Comparison of ENCODE assay signal across 23 mouse cellular contexts in genomic region chr4:4199309-4199708, GRCm38 (mm10).
A peak's percentile ranks its signal among the peaks of the same experiment; 100 is the strongest.
DNase-seq lines count a peak whose midpoint lies in the region; ATAC-seq and TF ChIP-seq lines count a peak whose summit lies in the region.
"Had no signal": no experiment of that assay in that cellular context is flagged by ENCODE, and none has a peak within 500 bp of the region (broad histone marks: within the 10 kb centered on the region; RNA-seq: fewer than 3 reads in every experiment).

No protein-coding gene starts in this region.

- no peaks in the 10 kb centered on the region for H3K36me3 ChIP-seq in forebrain, embryonic 16.5 days (ENCODE audit: control insufficient read depth, insufficient read depth)
- no peaks in the 10 kb centered on the region for H3K36me3 ChIP-seq in forebrain, embryonic 10.5 days (replicated peaks)
- H3K36me3 ChIP-seq in forebrain, postnatal 0 days (ENCODE audit: insufficient read depth): no peaks in the 10 kb centered on the region
- H3K36me3 ChIP-seq in forebrain, embryonic 11.5 days (ENCODE audit: control insufficient read depth, insufficient read depth, low read length): no peaks in the 10 kb centered on the region
- H3K36me3 ChIP-seq: G1E had no signal

- TF ChIP-seq CTCF in forebrain, postnatal 0 days (IDR thresholded peaks at IDR 0.05; ENCODE audit: low read depth): no peak

- H3K4me1 ChIP-seq in forebrain, embryonic 16.5 days (replicated peaks; ENCODE audit: control insufficient read depth, insufficient read depth, low read length): no peaks in the 10 kb centered on the region
- H3K4me1 ChIP-seq in forebrain, embryonic 10.5 days: no peaks in the 10 kb centered on the region; the same call in 1 of the 2 replicates
- no peaks in the 10 kb centered on the region for H3K4me1 ChIP-seq in forebrain, postnatal 0 days (ENCODE audit: insufficient read depth)
- no peaks in the 10 kb centered on the region for H3K4me1 ChIP-seq in forebrain, embryonic 11.5 days (replicated peaks; ENCODE audit: control insufficient read depth, insufficient read depth, low read length)

- 55% methylated on average over 2 of the region's 2 CpGs for WGBS in forebrain, embryonic 16.5 days
- 60% methylated on average over 2 of the region's 2 CpGs for WGBS in forebrain, embryonic 10.5 days
- WGBS in forebrain, postnatal 0 days: 52% methylated on average over 2 of the region's 2 CpGs
- 45% methylated on average over 2 of the region's 2 CpGs for WGBS in forebrain, embryonic 11.5 days

- ATAC-seq in forebrain, embryonic 16.5 days: peak; percentile 62
- ATAC-seq in forebrain, postnatal 0 days: peak; percentile 90; the same call in 1 of the 2 replicates
- no peak for ATAC-seq in forebrain, embryonic 11.5 days (replicated peaks; ENCODE audit: low FRiP score)
- ATAC-seq: activated CD4-positive, CD25-positive, alpha-beta regulatory T cell, adult 4 months; CD4-positive, CD25-positive, alpha-beta regulatory T cell, adult 4 months; Patski had no signal

- H3K27me3 ChIP-seq in forebrain, embryonic 16.5 days (replicated peaks; ENCODE audit: control insufficient read depth, insufficient read depth, low read length): no peaks in the 10 kb centered on the region
- no peaks in the 10 kb centered on the region for H3K27me3 ChIP-seq in forebrain, embryonic 10.5 days (ENCODE audit: poor library complexity, severe bottlenecking)
- H3K27me3 ChIP-seq in forebrain, postnatal 0 days (ENCODE audit: insufficient read depth, low read length): no peaks in the 10 kb centered on the region
- H3K27me3 ChIP-seq in forebrain, embryonic 11.5 days (ENCODE audit: control insufficient read depth, insufficient read depth, low read length): no peaks in the 10 kb centered on the region
- H3K27me3 ChIP-seq: CH12.LX had no signal

- H3K9ac ChIP-seq in forebrain, embryonic 16.5 days (replicated peaks; ENCODE audit: low read depth, low read length): no peak overlapping the region
- H3K9ac ChIP-seq in forebrain, postnatal 0 days: no peak overlapping the region
- no peak overlapping the region for H3K9ac ChIP-seq in forebrain, embryonic 11.5 days (ENCODE audit: low read length)

- H3K9me3 ChIP-seq in forebrain, embryonic 16.5 days (ENCODE audit: control insufficient read depth, low read length): no peaks in the 10 kb centered on the region
- H3K9me3 ChIP-seq in forebrain, embryonic 10.5 days: no peaks in the 10 kb centered on the region
- no peaks in the 10 kb centered on the region for H3K9me3 ChIP-seq in forebrain, postnatal 0 days (ENCODE audit: low read length)
- no peaks in the 10 kb centered on the region for H3K9me3 ChIP-seq in forebrain, embryonic 11.5 days (ENCODE audit: control insufficient read depth, low read length)
- H3K9me3 ChIP-seq: G1E had no signal

- no peak overlapping the region for H3K27ac ChIP-seq in forebrain, embryonic 16.5 days (ENCODE audit: low read length)
- no peak overlapping the region for H3K27ac ChIP-seq in forebrain, embryonic 10.5 days
- no peak overlapping the region for H3K27ac ChIP-seq in forebrain, postnatal 0 days (ENCODE audit: low read depth, low read length)
- H3K27ac ChIP-seq in forebrain, embryonic 11.5 days (ENCODE audit: low read depth, low read length): no peak overlapping the region

- H3K4me3 ChIP-seq in forebrain, embryonic 16.5 days (replicated peaks; ENCODE audit: low read length): no peak overlapping the region
- no peak overlapping the region for H3K4me3 ChIP-seq in forebrain, embryonic 10.5 days
- H3K4me3 ChIP-seq in forebrain, postnatal 0 days (ENCODE audit: low read depth, low read length): no peak overlapping the region
- no peak overlapping the region for H3K4me3 ChIP-seq in forebrain, embryonic 11.5 days (ENCODE audit: low read depth, low read length)

- DNase-seq in forebrain, embryonic 10.5 days (ENCODE audit: extremely low spot score, low spot score): no peak
- DNase-seq in forebrain, postnatal 0 days: no peak
- no peak for DNase-seq in forebrain, embryonic 11.5 days (ENCODE audit: low spot score)
- peak; percentile 9 for DNase-seq in right cerebral cortex, adult 18-20 months
- DNase-seq in right cerebral cortex, postnatal 36 days (ENCODE audit: low spot score in 2 of 2): no peak
- peak; percentile 70 for DNase-seq in brain, adult 2 months (ENCODE audit: low read depth, low spot score)
- no peak for DNase-seq in urinary bladder, postnatal 14 days (ENCODE audit: low spot score)
- DNase-seq: adrenal gland, adult 2 months; adrenal gland, adult 8-10 months; adrenal gland, postnatal 10 days; adrenal gland, postnatal 14 days; adrenal gland, postnatal 25 days; adrenal gland, postnatal 36 days; B cell, adult 2 months; cerebellum, adult 11 months; cerebellum, adult 11-12 months; cerebellum, adult 18-20 months had no signal

- H3K4me2 ChIP-seq in forebrain, embryonic 16.5 days (ENCODE audit: low read length): no peak overlapping the region
- no peak overlapping the region for H3K4me2 ChIP-seq in forebrain, postnatal 0 days (ENCODE audit: low read depth)
- no peak overlapping the region for H3K4me2 ChIP-seq in forebrain, embryonic 11.5 days (ENCODE audit: low read depth, low read length, severe bottlenecking)

Comparison
In these comparisons a context has a peak if more than half of its experiments do, and no peak if none do; other contexts are left out.
1. DNase-seq: peak in right cerebral cortex, adult 18-20 months (single experiment) and brain, adult 2 months (single experiment); none in forebrain, embryonic 10.5 days (single experiment), forebrain, postnatal 0 days (single experiment), forebrain, embryonic 11.5 days (single experiment), right cerebral cortex, postnatal 36 days (0 of 2) and urinary bladder, postnatal 14 days (single experiment).